Mouse (Mus musculus): Measurements from ENCODE around the gene Agap3. TPM values are rescaled to one million over a fixed set of nuclear protein-coding genes. Genes with fewer than 3 reads are reported as not detected.

The Agap3 gene
- polyA plus RNA-seq, 1 experiment, result 390 TPM

- peak in 1 of 2 experiments; percentile 66 for DNase-seq (ENCODE audit: extremely low spot score in 1 of 2, low spot score in 1 of 2)
These were observed 58.7 kb downstream of the Agap3 start for GRCm38 (mm10) chr5:24510635-24511034.

GRCm38 (mm10) chr5:24512271-24512670, 60.3 kb downstream of the Agap3 start:
- DNase-seq (ENCODE audit: extremely low spot score in 1 of 2, low spot score in 1 of 2), result no peak

- DNase-seq (ENCODE audit: extremely low spot score in 1 of 2, low spot score in 1 of 2), result no peak
These were observed 69.4 kb downstream of the Agap3 start for GRCm38 (mm10) chr5:24521366-24521765.

GRCm38 (mm10) chr5:24523806-24524205, 71.8 kb downstream of the Agap3 start:
- DNase-seq (ENCODE audit: extremely low spot score in 1 of 2, low spot score in 1 of 2), result no peak

GRCm38 (mm10) chr5:24524522-24524921, 72.5 kb downstream of the Agap3 start:
- DNase-seq (ENCODE audit: extremely low spot score in 1 of 2, low spot score in 1 of 2), result no peak

- DNase-seq (ENCODE audit: extremely low spot score in 1 of 2, low spot score in 1 of 2), result no peak
These were observed 73.6 kb downstream of the Agap3 start for GRCm38 (mm10) chr5:24525360-24526189.

- DNase-seq (ENCODE audit: extremely low spot score in 1 of 2, low spot score in 1 of 2), result no peak
These were observed 74.4 kb downstream of the Agap3 start for GRCm38 (mm10) chr5:24526190-24526888.

GRCm38 (mm10) chr5:24526889-24527230, 74.9 kb downstream of the Agap3 start, which contains the start of gene Gbx1:
Gene Gbx1 (minus strand): TSS chr5:24527202.
- no peak for DNase-seq (ENCODE audit: extremely low spot score in 1 of 2, low spot score in 1 of 2)

GRCm38 (mm10) chr5:24527780-24528179, 75.8 kb downstream of the Agap3 start:
- DNase-seq (ENCODE audit: extremely low spot score in 1 of 2, low spot score in 1 of 2), result no peak

- DNase-seq (ENCODE audit: extremely low spot score in 1 of 2, low spot score in 1 of 2), result peak; percentile 81 to 98
These were observed 78.2 kb downstream of the Agap3 start for GRCm38 (mm10) chr5:24530042-24530689.

- DNase-seq (ENCODE audit: extremely low spot score in 1 of 2, low spot score in 1 of 2), result no peak
These were observed 81.4 kb downstream of the Agap3 start for GRCm38 (mm10) chr5:24533391-24533790.

- DNase-seq (ENCODE audit: extremely low spot score in 1 of 2, low spot score in 1 of 2), result no peak
These were observed 82.3 kb downstream of the Agap3 start for GRCm38 (mm10) chr5:24534292-24534691.

GRCm38 (mm10) chr5:24535731-24536130, 83.8 kb downstream of the Agap3 start:
- no peak for DNase-seq (ENCODE audit: extremely low spot score in 1 of 2, low spot score in 1 of 2)

GRCm38 (mm10) chr5:24536511-24536910, 84.5 kb downstream of the Agap3 start:
- DNase-seq (ENCODE audit: extremely low spot score in 1 of 2, low spot score in 1 of 2), result no peak

- DNase-seq (ENCODE audit: extremely low spot score in 1 of 2, low spot score in 1 of 2), result no peak
These were observed 85.6 kb downstream of the Agap3 start for GRCm38 (mm10) chr5:24537618-24538017.

GRCm38 (mm10) chr5:24539571-24540296, 87.8 kb downstream of the Agap3 start:
- no peak for DNase-seq (ENCODE audit: extremely low spot score in 1 of 2, low spot score in 1 of 2)

- DNase-seq (ENCODE audit: extremely low spot score in 1 of 2, low spot score in 1 of 2), result peak in 1 of 2 experiments; percentile 51
These were observed 88.6 kb downstream of the Agap3 start, which contains the start of gene Asb10 for GRCm38 (mm10) chr5:24540387-24541143. Gene Asb10 (minus strand): TSS chr5:24540978.

GRCm38 (mm10) chr5:24541144-24541569, 89.2 kb downstream of the Agap3 start:
- DNase-seq (ENCODE audit: extremely low spot score in 1 of 2, low spot score in 1 of 2), result no peak

- DNase-seq (ENCODE audit: extremely low spot score in 1 of 2, low spot score in 1 of 2), result no peak
These were observed 90.7 kb downstream of the Agap3 start for GRCm38 (mm10) chr5:24542643-24543042.
